Comparison of ENCODE assay signal across 9 mouse cellular contexts in the genomic region with DNA sequence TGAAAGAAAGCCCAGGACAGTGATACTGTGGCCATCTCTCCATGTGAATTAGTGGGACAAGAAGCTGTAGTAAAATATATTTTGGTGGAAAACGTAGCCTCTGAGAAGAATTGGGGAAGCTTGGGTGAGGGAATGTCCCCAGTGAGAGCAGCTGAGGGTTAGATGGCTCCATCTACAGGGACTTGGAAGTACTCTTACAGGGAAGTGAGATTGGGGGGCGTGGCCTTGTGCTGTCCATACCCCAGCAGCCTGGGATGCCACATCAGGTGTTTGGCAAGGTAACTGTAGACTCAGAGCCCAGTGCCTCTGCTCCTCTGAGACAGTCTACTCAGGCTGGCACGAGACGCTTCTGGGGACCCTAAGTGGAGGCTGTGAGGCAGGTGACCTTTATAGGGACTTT. TPM values are rescaled to one million over a fixed set of nuclear protein-coding genes. Genes with fewer than 3 reads are reported as not detected.
DNase-seq lines count a peak whose midpoint lies in the region; ATAC-seq and TF ChIP-seq lines count a peak whose summit lies in the region.
"Had no signal": no experiment of that assay in that cellular context is flagged by ENCODE, and none has a peak within 500 bp of the region (broad histone marks: within the 10 kb centered on the region; RNA-seq: fewer than 3 reads in every experiment).

No protein-coding gene starts in this region.

- no peaks in the 10 kb centered on the region for H3K4me1 ChIP-seq in kidney, embryonic 15.5 days
- no peaks in the 10 kb centered on the region for H3K4me1 ChIP-seq in ES-Bruce4 (ENCODE audit: control insufficient read depth, insufficient read depth, low read length)
- H3K4me1 ChIP-seq in lung, postnatal 0 days (ENCODE audit: insufficient read depth, low read depth, low read length), result no peaks in the 10 kb centered on the region
- H3K4me1 ChIP-seq: midbrain, embryonic 15.5 days had no signal

- no peak for TF ChIP-seq POLR2A in ES-Bruce4 (IDR thresholded peaks at IDR 0.05; ENCODE audit: insufficient read depth, low read length)

- no peaks in the 10 kb centered on the region for H3K27me3 ChIP-seq in kidney, embryonic 15.5 days
- H3K27me3 ChIP-seq in ES-Bruce4 (ENCODE audit: control insufficient read depth, insufficient read depth, low read length, poor library complexity, severe bottlenecking), result no peaks in the 10 kb centered on the region
- H3K27me3 ChIP-seq in lung, postnatal 0 days (replicated peaks; ENCODE audit: insufficient read depth, low read length), result no peaks in the 10 kb centered on the region
- H3K27me3 ChIP-seq: midbrain, embryonic 15.5 days had no signal

- H3K9ac ChIP-seq in kidney, embryonic 15.5 days, result no peak overlapping the region
- H3K9ac ChIP-seq in ES-Bruce4 (ENCODE audit: low read depth, poor library complexity, severe bottlenecking), result no peak overlapping the region
- no peak overlapping the region for H3K9ac ChIP-seq in lung, postnatal 0 days (replicated peaks; ENCODE audit: low read depth)
- H3K9ac ChIP-seq: midbrain, embryonic 15.5 days had no signal

- 41% methylated on average over 4 of the region's 4 CpGs for WGBS in kidney, embryonic 15.5 days
- 22% methylated on average over 4 of the region's 4 CpGs for WGBS in lung, postnatal 0 days

- H3K4me3 ChIP-seq in kidney, embryonic 15.5 days (replicated peaks), result no peak overlapping the region
- no peak overlapping the region for H3K4me3 ChIP-seq in ES-Bruce4 (ENCODE audit: low read depth, low read length)
- no peak overlapping the region for H3K4me3 ChIP-seq in lung, postnatal 0 days (ENCODE audit: low read depth, low read length)
- H3K4me3 ChIP-seq: midbrain, embryonic 15.5 days had no signal

- H3K4me2 ChIP-seq in kidney, embryonic 15.5 days, result no peak overlapping the region
- H3K4me2 ChIP-seq in lung, postnatal 0 days (replicated peaks; ENCODE audit: low read depth, low read length), result no peak overlapping the region
- H3K4me2 ChIP-seq: midbrain, embryonic 15.5 days had no signal

- no peak for ATAC-seq in kidney, embryonic 15.5 days (replicated peaks; ENCODE audit: low FRiP score)
- no peak for ATAC-seq in lung, postnatal 0 days
- ATAC-seq: midbrain, embryonic 15.5 days had no signal

- TF ChIP-seq EP300 in ES-Bruce4 (IDR thresholded peaks at IDR 0.05; ENCODE audit: insufficient read depth, low read depth, low read length), result no peak
- TF ChIP-seq EP300 in lung, postnatal 0 days (IDR thresholded peaks at IDR 0.05), result no peak

- H3K9me3 ChIP-seq in kidney, embryonic 15.5 days (replicated peaks), result no peaks in the 10 kb centered on the region
- H3K9me3 ChIP-seq in ES-Bruce4 (replicated peaks; ENCODE audit: control insufficient read depth, insufficient read depth, low read length, poor library complexity, severe bottlenecking), result no peaks in the 10 kb centered on the region
- H3K9me3 ChIP-seq in lung, postnatal 0 days (ENCODE audit: low read length), result no peaks in the 10 kb centered on the region
- H3K9me3 ChIP-seq: midbrain, embryonic 15.5 days had no signal

- peak; percentile 26 for DNase-seq in adrenal gland, postnatal 14 days
- no peak for DNase-seq in adrenal gland, adult (ENCODE audit: inconsistent age in 2 of 2, low spot score in 1 of 2)
- peak; percentile 46 to 48 for DNase-seq in kidney, postnatal 4 days
- peak; percentile 54 for DNase-seq in lung, postnatal 0 days (ENCODE audit: low spot score)
- DNase-seq in cerebellum, adult 9-11 months, result no peak
- DNase-seq in urinary bladder, postnatal 14 days (ENCODE audit: low spot score), result no peak

- TF ChIP-seq CTCF in ES-Bruce4 (IDR thresholded peaks at IDR 0.05; ENCODE audit: low read depth, low read length), result peak; percentile 36
- TF ChIP-seq CTCF in lung, postnatal 0 days (IDR thresholded peaks at IDR 0.05), result peak; percentile 27; the same call in 1 of the 2 replicates

- no peaks in the 10 kb centered on the region; the same call in 1 of the 2 replicates for H3K36me3 ChIP-seq in kidney, embryonic 15.5 days
- H3K36me3 ChIP-seq in ES-Bruce4 (ENCODE audit: control insufficient read depth, insufficient read depth, low read length, poor library complexity, severe bottlenecking), result no peaks in the 10 kb centered on the region
- H3K36me3 ChIP-seq in lung, postnatal 0 days (ENCODE audit: insufficient read depth, low read length), result no peaks in the 10 kb centered on the region
- H3K36me3 ChIP-seq: midbrain, embryonic 15.5 days had no signal

- no peak overlapping the region for H3K27ac ChIP-seq in kidney, embryonic 15.5 days
- H3K27ac ChIP-seq in ES-Bruce4 (ENCODE audit: insufficient read depth, low read length), result no peak overlapping the region
- no peak overlapping the region for H3K27ac ChIP-seq in lung, postnatal 0 days (ENCODE audit: low read length)
- H3K27ac ChIP-seq: midbrain, embryonic 15.5 days had no signal

RNA-seq across cellular contexts. Expression of a gene that starts 23.0 kb away (rescaled TPM):
- total RNA-seq in adrenal gland, postnatal 14 days (2021), result 12.7 and 20.4 TPM in 2 replicates
- 20.7 and 21.2 TPM in 2 replicates for polyA plus RNA-seq in kidney, embryonic 15.5 days (2015; fragmentation: Nextera tagmentation; extraction: Ambion mirVana)
- 27.8 and 31.0 TPM in 2 replicates for polyA plus RNA-seq in ES-Bruce4 (2011; ENCODE audit: insufficient read depth, insufficient read length, low read depth, missing spikeins)
- polyA plus RNA-seq in lung, postnatal 0 days (2015; fragmentation: Nextera tagmentation; extraction: Ambion mirVana), result 13.3 and 14.3 TPM in 2 replicates

RNA-seq across cellular contexts. Expression of a gene that starts 28.2 kb away (rescaled TPM):
- 154 and 176 TPM in 2 replicates for total RNA-seq in adrenal gland, postnatal 14 days (2021)
- 243 and 252 TPM in 2 replicates for polyA plus RNA-seq in kidney, embryonic 15.5 days (2015; fragmentation: Nextera tagmentation; extraction: Ambion mirVana)
- polyA plus RNA-seq in ES-Bruce4 (2011; ENCODE audit: insufficient read depth, insufficient read length, low read depth, missing spikeins), result 344 and 357 TPM in 2 replicates
- polyA plus RNA-seq in lung, postnatal 0 days (2015; fragmentation: Nextera tagmentation; extraction: Ambion mirVana), result 120 and 125 TPM in 2 replicates

RNA-seq across cellular contexts. Expression of a gene that starts 54.1 kb away (rescaled TPM):
- 2.6 and 3.2 TPM in 2 replicates for total RNA-seq in adrenal gland, postnatal 14 days (2021)
- 2.5 and 2.9 TPM in 2 replicates for polyA plus RNA-seq in kidney, embryonic 15.5 days (2015; fragmentation: Nextera tagmentation; extraction: Ambion mirVana)
- 0.29 and 0.69 TPM in 2 replicates for polyA plus RNA-seq in ES-Bruce4 (2011; ENCODE audit: insufficient read depth, insufficient read length, low read depth, missing spikeins)
- polyA plus RNA-seq in lung, postnatal 0 days (2015; fragmentation: Nextera tagmentation; extraction: Ambion mirVana), result 0.86 and 1.3 TPM in 2 replicates

Comparison
In these comparisons a context has a peak if more than half of its experiments do, and no peak if none do; other contexts are left out.
1. DNase-seq: peak in adrenal gland, postnatal 14 days (single experiment), kidney, postnatal 4 days (2 of 2) and lung, postnatal 0 days (single experiment); none in adrenal gland, adult (0 of 2), cerebellum, adult 9-11 months (single experiment) and urinary bladder, postnatal 14 days (single experiment).